Mouse (Mus musculus) spleen, postnatal 10 days (tissue): ENCODE measurements around the gene Kcnd3.

Source experiments
- DNase-seq, 2 experiments: peaks; one replicate each; pipeline ENCODE4 v3.0.0; 2021 to 2022; ENCODE audit warnings: low spot score in 2 of 2

Gene Kcnd3

GRCm38 (mm10) chr3:105521639-105522038 is 69.5 kb downstream of the Kcnd3 start:
- no peak for DNase-seq

- DNase-seq = no peak
These were observed 76.7 kb downstream of the Kcnd3 start for GRCm38 (mm10) chr3:105528860-105529259.

- no peak for DNase-seq
These were observed 77.6 kb downstream of the Kcnd3 start for GRCm38 (mm10) chr3:105529700-105530099.

- DNase-seq = no peak
These were observed 78.4 kb downstream of the Kcnd3 start for GRCm38 (mm10) chr3:105530363-105531130.

GRCm38 (mm10) chr3:105538406-105538805 is 86.3 kb downstream of the Kcnd3 start:
- no peak for DNase-seq

- DNase-seq = no peak
These were observed 86.9 kb downstream of the Kcnd3 start for GRCm38 (mm10) chr3:105538819-105539607.

GRCm38 (mm10) chr3:105542741-105543140 is 90.6 kb downstream of the Kcnd3 start:
- no peak for DNase-seq

GRCm38 (mm10) chr3:105544106-105544505 is 92.0 kb downstream of the Kcnd3 start:
- no peak for DNase-seq

- no peak for DNase-seq
These were observed 94.5 kb downstream of the Kcnd3 start for GRCm38 (mm10) chr3:105546611-105547071.

- DNase-seq = no peak
These were observed 96.1 kb downstream of the Kcnd3 start for GRCm38 (mm10) chr3:105548074-105548771.

GRCm38 (mm10) chr3:105559456-105559855 is 107.3 kb downstream of the Kcnd3 start:
- no peak for DNase-seq

- DNase-seq = no peak
These were observed 114.8 kb downstream of the Kcnd3 start for GRCm38 (mm10) chr3:105566973-105567372.

- no peak for DNase-seq
These were observed 115.3 kb downstream of the Kcnd3 start for GRCm38 (mm10) chr3:105567472-105567871.

GRCm38 (mm10) chr3:105568403-105568802 is 116.3 kb downstream of the Kcnd3 start:
- no peak for DNase-seq

GRCm38 (mm10) chr3:105568851-105569250 is 116.7 kb downstream of the Kcnd3 start:
- no peak for DNase-seq

- DNase-seq = no peak
These were observed 117.2 kb downstream of the Kcnd3 start for GRCm38 (mm10) chr3:105569310-105569752.

- DNase-seq = no peak
These were observed 117.8 kb downstream of the Kcnd3 start for GRCm38 (mm10) chr3:105569950-105570349.

- DNase-seq = no peak
These were observed 118.7 kb downstream of the Kcnd3 start for GRCm38 (mm10) chr3:105570818-105571217.

GRCm38 (mm10) chr3:105571944-105572343 is 119.8 kb downstream of the Kcnd3 start:
- DNase-seq = no peak

GRCm38 (mm10) chr3:105573156-105573555 is 121.0 kb downstream of the Kcnd3 start:
- DNase-seq = no peak

GRCm38 (mm10) chr3:105578320-105578719 is 126.2 kb downstream of the Kcnd3 start:
- no peak for DNase-seq

GRCm38 (mm10) chr3:105581119-105581518 is 129.0 kb downstream of the Kcnd3 start:
- DNase-seq = no peak
